Mouse (Mus musculus): ENCODE results near the gene Gm4491.
A peak's percentile ranks its signal among the peaks of the same experiment; 100 is the strongest.

Gene Gm4491

DNA sequence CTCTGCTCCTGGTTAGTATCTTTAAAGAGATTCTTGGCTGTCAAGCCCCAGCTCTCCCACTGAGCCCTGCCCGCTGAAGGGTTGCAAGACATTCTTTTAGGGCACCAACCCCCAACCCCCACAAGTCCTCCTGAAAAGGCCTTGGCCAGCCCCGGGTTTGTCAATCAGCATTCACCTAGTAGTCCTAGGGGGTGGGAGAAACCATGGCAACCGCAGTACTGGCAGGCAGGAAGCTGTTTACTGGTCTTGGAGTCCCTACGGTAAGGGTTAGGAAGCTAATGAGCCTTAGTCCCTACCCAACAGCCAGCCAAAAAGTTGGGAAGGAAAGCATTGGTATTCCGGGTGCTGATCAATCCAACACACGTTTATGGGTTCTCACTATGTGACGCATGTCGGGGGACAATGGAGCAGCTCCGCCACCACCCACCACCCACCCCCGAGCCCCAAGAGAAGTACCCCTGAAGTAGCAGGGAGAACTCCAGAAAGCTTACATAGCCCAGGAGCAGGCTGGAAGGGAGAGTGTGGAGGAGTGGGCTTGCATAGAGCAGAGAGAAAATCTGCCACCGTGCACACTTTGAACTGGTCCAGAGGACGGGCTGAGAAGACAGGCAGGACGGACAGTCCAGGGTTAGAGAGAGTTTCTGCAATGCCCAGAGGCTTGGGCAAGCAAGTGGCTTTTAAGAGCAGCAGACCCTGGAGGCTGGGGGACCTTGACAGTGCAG, at the start of gene Gm4491:
Gene Gm4491, minus strand, starts transcription at position 61 of the 722 bp plus-strand sequence.
- no peak for DNase-seq

DNA sequence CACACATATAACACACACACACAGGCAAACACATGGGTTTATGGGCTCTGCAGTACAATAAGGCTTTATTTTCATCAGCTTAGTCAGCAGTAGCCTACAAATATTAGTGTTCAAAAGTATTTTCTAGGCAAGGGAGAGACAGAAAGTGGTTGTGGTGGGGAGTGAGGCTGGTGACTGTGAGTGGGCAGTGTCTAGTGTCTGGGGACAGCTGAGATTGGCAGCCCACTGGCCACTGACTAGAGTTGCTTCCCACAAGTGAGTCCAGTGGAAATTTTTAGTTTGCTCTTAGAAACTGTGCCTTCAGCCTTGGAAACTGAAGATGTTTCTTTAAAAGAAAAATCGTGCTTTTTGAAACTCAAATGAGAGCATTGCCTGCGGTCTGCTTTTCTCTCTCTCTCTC, 46.1 kb upstream of the Gm4491 start:
- DNase-seq: no peak

DNA sequence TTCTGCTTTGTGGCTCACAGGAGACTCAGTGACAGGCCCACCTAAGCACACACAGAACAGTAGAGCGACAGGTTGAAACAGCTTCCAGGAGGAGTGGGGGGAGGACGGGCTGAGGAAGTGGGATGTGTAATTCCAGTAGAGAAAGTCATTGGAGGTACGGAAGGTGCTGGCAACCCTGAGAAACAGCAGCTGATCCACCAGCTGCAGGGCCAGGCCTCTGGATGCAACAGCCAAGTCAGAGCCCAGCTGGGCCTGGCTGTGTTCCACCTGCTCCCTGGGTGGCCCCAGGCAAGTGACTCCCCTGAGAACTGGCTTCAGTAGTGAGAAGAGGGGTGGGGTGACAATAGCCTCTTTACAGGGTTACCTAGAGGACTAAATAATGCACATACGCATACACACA, 45.5 kb upstream of the Gm4491 start:
- DNase-seq: peak in 1 of 2 experiments; percentile 4

DNA sequence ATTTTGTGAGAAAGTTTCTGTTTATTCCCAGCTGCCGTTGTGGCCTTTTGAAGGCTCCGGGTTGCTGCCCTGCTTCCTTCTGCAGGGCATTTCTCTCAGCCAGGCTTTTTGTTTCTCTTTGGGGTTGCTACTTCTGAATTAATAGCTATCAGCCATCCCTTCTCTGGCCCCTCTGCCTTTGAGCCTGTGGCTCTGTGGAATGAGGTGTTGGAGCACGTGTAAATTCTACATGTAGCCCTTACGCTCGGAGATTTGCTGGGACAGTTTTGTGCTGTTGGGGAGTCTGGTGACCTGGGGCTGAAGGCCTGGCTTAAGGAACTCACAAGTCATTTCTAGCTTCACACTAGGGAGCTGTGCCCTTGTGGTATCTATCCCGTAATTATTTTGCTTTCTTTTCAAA, 39.2 kb upstream of the Gm4491 start:
- DNase-seq: no peak

DNA sequence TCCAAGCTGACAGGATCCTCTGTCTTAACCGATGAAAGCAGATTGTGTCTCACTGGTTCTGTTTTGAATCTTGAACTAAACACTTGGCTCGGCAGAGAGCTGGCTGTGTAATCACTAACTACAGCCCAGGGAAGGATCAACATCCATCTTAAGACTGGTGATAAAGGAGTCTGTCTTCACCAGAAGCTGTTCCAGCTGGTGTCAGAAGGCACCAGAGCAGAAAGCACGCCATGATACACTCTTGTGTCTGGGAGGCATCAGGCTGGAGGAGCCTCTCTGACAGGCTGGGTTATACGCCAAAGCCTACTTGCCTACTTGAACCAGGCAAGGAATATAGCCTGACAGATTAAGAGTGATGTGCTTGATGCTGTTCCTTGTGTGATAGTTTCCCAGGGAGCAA, 30.1 kb upstream of the Gm4491 start:
- DNase-seq: no peak

DNA sequence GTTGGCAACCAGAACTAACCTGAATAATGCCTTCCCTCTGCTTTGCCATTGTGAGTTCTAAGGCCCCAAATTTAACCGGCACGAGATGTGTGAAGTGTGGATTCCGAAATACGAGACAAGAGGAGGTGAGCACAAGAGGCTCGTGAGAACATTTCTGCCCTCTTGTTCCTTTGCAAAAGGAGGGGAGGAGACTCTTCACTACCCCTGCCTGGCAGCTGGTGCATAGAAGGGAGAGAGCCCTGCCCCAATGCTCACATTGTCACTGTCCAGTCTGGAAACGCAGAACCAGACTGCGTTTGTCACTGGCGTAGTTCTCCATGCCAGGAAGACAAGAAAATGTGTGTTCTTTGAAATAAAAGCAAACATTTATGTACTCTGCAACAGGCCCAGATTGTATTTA, 19.6 kb upstream of the Gm4491 start:
- DNase-seq: no peak

DNA sequence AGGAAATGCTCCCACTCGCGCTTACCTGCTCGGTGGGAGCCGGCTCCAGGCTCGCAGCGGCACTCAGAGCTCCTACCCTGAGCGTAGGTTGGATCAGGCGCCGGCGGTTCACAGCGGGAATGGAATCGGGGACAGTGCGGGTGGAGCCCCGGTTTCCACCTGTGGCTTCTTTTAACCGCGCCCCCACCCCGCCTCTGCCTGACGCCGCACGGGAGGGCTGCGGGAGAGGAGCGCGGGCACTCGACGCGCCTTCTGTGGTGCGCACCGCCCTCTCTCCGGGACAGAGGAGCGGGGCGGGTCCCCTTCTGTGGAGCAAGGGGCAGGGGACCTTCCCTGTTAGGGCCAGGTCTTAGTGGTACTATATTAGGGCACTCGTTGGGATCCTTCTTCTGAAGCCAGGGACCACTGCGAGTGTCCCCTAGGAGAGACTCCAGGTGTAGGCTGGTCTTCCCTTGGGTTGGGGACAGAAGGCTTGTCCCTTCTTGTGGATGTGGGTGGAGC, 17.5 kb upstream of the Gm4491 start, which contains the start of gene Gjb6:
Gene Gjb6, minus strand, starts transcription at position 451 of the 501 bp plus-strand sequence.
- peak in 1 of 2 experiments; percentile 15 for DNase-seq

DNA sequence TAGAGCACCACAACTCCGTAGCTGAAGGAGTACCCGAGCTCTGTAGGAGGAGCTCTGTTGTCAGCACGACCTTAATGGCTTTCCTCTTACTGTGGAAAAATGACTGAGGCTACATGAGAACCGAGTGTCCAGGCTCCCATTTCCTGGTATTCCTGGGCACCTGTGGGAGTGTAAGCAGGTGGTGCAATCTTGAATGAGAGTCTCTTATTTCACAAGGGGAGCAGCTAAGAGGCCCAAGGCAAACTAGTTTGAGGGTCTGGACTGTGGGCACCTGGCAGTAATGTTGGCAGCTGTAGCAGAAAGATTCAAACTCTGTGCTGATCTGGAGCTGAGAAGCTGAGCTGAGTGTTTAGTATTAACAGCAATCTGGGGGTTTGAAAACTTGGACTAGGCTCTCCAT, 11.7 kb upstream of the Gm4491 start:
- DNase-seq: no peak

DNA sequence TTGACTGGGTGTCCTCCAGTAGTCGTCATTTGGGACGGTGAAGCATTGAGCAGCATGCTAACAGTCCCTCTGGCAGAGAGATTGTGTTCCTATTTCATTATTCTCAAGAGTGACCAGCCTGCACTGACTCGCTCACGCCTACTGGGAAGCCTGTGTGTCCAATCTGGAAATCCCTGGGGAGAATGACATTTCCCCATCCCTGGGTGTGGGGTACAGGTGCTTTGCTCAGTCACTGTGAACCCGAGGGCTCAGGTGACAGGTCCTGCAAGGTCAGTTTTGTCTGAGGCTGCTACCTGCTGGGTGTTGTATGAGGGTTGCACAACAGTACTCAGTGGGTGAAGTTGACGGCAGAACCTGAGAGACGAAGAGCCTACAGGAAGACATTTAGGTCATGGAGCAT, 6.6 kb upstream of the Gm4491 start:
- no peak for DNase-seq

DNA sequence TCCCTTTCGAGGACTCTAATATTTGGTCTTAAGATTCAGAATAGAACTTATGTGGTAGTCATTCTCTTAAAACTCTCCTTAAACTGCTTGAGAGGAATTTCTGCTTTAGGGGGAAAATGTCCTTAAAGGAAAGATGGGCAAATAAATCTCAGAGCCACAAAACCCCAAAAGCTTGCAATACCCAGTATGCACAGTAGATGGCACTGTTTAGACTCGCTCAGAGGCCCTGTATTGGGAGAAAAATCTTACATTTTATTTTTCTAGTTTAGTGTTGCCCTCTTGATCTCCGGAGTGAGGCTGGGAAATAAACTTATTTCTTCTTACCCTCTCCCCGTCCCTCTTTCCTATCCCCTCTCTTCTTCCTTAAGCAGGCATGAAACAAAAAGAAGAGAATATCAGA, 6.5 kb downstream of the Gm4491 start:
- DNase-seq: peak in 1 of 2 experiments; percentile 67

DNA sequence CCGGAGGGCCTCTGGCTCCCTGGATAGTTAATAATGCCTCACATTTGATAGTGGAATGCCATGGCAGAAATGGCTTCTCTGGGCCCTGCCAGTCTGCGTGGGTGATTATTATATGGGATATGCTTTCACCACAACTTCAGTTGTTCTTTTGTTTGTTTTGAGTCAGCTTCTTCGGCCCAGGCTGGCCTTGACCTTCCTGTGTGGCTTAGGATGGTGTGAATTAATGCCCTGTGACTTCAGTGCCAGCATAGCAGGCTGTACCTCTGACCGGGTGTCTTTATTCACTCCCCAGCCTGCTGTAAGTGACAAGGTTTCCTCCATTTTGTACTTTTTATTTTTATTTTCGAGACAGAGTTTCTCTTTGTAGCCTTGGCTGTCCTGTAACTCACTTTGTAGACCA, 7.8 kb downstream of the Gm4491 start:
- DNase-seq: no peak

DNA sequence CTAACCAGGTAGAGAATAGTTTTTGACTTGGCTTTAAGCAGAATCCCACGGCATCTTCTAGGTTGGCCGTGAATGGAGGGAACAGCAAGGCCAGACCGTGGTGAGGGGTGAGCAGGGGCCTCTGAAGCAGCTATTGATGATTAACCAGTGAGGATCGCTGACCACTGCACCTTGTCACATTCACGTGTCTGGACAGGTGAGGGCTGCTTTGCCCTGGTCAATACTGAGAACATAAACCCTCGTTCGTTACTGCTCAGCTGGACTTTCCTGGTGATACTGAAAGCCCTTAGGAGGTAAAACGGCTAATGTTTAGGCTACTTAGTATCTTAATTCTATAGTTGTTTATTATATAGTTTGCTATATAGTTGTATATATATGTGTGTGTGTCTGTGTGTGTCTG, 8.6 kb downstream of the Gm4491 start:
- DNase-seq: peak; percentile 80 to 89

DNA sequence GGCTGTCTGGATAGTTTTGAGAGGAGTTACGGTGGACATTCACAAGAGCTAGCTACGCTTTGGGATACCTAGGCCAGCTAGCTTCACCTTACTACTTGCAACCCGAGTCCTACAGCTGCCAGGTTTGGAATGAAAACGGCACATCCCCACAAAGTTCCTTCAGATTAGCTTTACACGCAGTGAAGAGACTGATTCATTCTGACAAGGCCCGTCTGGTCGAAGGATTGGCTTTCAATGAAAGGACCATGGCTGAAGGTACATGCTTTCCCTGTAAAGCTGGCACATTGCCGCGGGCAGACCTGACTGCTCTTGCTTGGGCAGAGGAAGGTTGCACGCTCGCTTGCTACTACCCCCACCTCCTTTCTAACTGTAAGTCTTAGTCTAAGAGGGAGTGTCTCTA, 10.0 kb downstream of the Gm4491 start:
- DNase-seq: peak in 1 of 2 experiments; percentile 50

DNA sequence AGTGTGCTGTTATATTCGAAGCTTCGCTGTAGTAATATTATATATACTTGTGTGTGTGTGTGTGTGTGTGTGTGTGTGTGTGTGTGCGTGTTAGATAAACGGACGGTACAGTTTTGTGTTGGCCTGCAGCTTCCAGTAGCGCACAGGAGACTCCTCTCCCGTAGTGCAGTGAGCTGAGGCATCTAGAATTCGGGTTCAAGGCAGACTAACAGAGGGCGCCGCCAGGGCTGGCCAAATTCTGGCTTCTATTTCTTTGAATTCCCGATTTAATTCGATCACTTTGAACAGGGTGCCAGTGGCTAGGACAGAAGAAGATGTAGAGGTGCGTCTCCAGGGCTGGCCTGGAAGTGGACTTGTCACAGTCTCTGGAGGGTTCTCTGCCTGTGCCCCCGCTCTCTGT, 10.6 kb downstream of the Gm4491 start:
- no peak for DNase-seq

DNA sequence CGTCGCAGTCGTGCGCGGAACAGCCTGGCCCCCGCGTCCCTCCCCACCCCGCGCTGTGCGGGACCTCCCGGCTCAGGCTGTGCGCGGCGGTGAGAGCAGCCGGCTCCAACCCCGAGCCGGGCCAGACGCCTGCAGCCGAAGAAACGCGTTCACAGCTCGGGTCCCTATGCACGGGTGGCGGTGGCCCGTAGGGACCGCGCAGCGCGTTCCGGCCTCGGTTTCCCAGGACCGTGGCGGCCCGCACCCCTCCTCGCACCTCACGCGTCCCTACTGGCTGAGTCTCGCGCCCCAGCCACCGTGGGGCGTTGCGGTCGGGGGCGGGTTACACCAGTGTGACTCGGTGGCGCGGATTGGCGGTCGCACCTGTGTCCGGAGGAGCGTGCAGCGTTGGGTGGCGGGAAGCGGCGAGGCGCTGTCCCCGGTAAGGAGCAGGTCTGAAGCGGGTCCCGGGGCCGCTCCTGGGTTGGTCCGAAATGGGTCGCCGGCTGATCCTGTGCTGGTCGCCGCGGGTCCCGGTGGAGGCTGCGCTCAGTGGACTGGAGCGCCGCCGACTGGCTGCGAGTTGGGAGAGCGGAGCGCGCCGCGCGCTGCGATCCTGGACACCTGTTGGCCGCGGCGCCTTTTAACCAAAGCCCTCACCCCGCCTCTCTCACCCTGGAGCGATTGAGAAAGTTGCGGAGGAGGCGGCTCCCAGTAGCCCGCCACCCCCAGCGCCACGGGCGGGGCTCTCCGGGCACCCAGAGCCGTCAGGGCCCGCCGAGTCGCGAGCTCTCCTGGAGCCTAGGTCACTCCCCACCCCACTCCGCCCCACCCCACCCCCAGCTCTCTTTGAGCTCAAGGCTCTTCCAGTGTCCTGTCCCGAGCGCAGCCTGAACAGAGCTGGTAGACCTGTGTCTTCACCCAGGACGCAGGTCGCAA, 11.3 kb downstream of the Gm4491 start, which contains the start of gene Gjb2:
Gene Gjb2, minus strand, starts transcription at position 597 of the 918 bp plus-strand sequence.
- DNase-seq: peak; percentile 88 to 90

DNA sequence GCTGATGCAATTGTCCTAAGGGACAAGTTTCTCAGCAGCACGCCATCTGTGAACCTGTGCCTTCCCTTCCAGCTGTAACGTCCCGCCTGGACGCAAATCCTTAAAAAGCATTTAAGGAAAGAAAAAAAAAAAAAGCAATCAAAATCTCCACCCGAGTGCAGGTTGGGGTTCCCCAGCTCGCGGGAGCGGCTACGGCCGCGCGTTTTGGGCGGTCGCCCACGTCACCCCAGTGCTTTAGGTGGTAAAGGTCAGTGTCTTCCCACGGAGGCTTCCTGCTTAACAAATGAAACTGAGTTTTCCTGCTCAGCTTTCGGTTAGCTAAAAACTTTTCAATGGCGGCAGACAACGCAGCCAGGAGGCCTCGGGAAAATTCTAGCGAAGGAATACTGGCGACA, 12.0 kb downstream of the Gm4491 start:
- DNase-seq: peak in 1 of 2 experiments; percentile 56

DNA sequence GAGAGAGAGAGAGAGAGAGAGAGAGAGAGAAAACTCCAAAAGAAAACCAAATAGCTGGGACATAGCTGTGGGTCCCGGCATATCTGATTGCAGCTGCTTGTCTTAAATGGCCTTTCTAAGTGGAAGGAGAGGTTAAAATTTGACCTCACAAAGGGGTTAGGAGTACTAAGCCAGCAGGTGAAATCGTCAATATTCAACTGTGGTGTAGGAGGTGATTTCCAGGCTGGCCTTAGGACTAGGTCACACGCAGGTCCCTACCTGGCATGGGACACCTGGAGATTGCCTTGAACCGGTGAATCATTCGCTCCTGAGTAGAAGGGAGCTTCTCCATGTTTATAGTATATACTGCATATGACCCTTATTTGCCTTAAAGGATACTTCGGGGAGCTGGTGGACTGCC, 12.6 kb downstream of the Gm4491 start:
- peak in 1 of 2 experiments; percentile 30 for DNase-seq

DNA sequence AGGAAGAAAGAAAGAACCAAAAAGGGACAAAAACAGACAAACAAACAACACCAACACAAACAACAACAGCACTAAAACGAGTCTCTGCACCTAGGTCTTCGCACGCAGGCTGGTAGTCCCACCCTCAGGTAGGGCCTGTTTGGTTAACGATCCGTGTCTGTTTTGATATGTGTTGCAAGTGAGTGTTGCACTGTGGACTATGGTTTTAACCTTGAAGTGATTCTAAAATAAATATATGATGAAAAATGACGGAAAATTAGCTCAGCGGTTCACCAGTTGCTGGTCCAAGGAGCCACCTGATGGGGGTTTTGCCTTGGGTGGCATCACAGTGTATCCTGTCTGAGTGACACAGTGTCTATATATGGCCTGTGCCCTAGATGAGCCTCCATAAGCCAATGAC, 14.1 kb downstream of the Gm4491 start:
- no peak for DNase-seq

DNA sequence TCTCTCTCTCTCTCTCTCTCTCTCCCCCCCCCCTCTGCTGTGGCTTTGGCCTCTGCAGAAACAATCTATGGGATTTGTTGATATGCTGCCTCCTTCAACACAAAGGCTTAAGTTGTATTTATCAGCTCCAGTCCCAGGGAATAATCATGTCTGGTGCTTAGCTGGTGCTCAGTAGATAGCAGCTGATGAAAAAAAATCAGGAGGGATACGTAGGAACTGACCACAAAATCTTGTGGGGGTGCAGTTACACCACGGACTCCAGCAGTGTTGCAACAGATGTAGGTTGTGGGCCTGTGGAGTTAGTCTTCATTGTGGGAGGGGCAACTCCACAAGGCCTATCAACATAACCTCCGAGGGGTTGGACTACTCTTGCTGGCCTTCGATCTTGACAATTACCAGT, 19.8 kb downstream of the Gm4491 start:
- no peak for DNase-seq

DNA sequence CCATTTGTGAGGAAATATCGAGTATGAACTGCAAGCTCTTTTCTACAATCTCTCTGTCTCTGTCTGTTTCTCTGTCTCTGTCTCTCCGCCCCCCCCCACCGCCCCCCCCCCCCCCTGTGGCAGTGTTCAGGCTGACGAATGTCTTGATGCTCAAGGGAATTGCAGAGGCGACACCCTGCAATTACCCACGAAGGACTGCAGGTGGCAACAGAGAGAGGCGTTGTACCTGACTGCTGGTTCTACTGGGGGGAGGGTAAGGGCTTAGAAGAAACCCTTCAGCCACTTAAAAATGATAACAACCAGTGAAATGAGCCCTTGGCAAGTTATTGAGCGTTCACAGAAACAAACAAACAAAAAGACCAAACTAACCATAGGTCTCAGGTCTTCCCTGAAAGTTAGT, 22.7 kb downstream of the Gm4491 start:
- DNase-seq: peak; percentile 71 to 75

DNA sequence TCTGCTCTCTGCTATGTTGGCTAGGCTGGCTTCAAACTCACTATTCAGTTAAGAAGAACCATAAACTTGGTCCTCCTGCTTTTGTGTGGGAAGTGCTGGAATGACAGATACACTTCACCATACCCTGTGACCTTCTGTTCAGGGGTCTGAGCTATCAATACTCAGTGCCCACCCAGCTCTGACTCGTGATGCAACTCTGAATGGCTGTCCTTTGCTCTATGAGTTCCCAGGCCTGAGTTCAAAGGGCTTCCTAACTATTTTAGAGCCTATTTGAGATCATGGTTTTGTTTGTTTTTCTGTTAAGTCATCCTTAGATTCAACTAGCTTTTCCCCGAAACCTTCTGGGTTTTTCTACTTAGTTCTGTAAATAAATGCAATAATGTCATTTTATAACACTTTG, 25.7 kb downstream of the Gm4491 start:
- DNase-seq: no peak

DNA sequence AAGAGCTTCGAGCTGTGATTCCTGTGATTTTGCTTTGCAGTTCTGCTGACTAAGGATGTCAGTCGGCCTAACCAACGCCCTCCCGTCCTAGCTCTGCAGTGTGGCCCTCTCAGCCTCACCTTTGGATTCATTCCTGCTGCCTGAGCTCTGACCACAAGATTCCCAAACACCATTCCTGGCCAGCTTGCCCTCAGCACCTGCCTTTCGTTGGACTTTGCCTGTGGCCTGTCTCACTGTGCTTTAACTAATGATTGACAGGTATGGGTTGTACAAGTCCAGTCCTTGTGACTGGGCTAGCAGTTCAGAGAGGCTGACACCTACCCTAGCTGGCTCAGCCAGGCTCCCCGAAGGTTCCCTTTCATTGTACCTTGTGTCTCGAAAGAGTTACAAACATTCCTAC, 26.6 kb downstream of the Gm4491 start:
- DNase-seq: peak; percentile 75 to 93

DNA sequence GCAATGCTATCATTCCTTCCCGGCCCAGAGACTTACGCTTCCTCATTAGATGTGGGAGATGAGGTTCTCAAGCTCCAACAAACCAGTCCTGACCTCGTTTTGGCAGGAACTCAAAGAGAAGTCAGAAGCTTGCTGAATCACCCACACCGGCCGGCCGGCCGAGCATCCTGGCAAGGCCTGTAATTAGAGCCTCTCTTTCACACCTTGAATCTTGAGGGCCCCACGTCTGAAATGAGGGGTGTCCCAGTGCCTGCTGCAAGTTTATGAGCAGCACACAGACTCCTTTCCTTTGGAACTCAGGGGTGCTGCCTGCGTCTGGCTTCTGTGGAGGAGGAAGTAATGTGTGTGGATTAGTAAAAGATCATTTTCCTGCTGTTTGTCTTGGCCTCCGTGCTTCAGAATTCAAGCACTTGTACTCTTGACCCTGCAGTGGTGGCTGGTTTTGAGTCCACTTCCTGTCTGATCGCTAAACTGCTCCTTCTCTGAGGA, 31.5 kb downstream of the Gm4491 start:
- DNase-seq: peak; percentile 60 to 70

All from kidney, postnatal 36 days (tissue).